Mouse (Mus musculus) G1E (cell line): ENCODE measurements at regions not wholly inside any gene's neighbourhood (a gene's known extent, or its start where the extent isn't known, plus 50 kb on each side); places are given as distances from the start of the nearest gene placed in this dataset.

Experiments used
- ATAC-seq: 2 replicates; pipeline ENCODE4 v1.8.0; 2016; ENCODE audit warnings: mild to moderate bottlenecking; ENCODE audit not compliant: insufficient number of reproducible peaks, poor library complexity, low FRiP score, severe bottlenecking; ENCODE audit errors: extremely low read depth
- DNase-seq: peaks from one replicate; pipeline ENCODE4 v3.0.0; 2012; ENCODE audit warnings: low spot score
- H3K27me3 ChIP-seq: 2 replicates; pipeline ENCODE4 v1.6.1; 2012; ENCODE audit warnings: mild to moderate bottlenecking, low read length, inconsistent platforms; ENCODE audit not compliant: insufficient read depth
- H3K36me3 ChIP-seq: replicated peaks from 2 replicates; pipeline ENCODE3; 2012; ENCODE audit warnings: mild to moderate bottlenecking, inconsistent platforms
- H3K4me1 ChIP-seq: 2 replicates; pipeline ENCODE4 v1.6.1; 2012; ENCODE audit warnings: low read depth, low read length, inconsistent platforms, mixed read lengths; ENCODE audit not compliant: insufficient read depth
- H3K4me3 ChIP-seq: 2 replicates; pipeline ENCODE4 v1.5.1; 2012; ENCODE audit warnings: low read depth, mild to moderate bottlenecking, inconsistent platforms, low read length, moderate library complexity, mixed read lengths
- H3K9me3 ChIP-seq: replicated peaks from 2 replicates; pipeline ENCODE4 v1.6.1; 2012; ENCODE audit warnings: inconsistent platforms
- CTCF ChIP-seq: IDR thresholded peaks from 2 replicates; pipeline ENCODE4 v1.5.1; 2012; ENCODE audit warnings: low read depth, low read length, inconsistent platforms, mixed read lengths
- GATA1 ChIP-seq: IDR thresholded peaks from 2 replicates; pipeline ENCODE4 v1.6.1; 2012; ENCODE audit warnings: borderline replicate concordance, low read length, inconsistent platforms, mixed read lengths
- GATA2 ChIP-seq: IDR thresholded peaks from 2 replicates; pipeline ENCODE4 v1.6.1; 2012; ENCODE audit warnings: low read depth, low read length, inconsistent platforms, borderline replicate concordance
- POLR2AphosphoS5 ChIP-seq: IDR thresholded peaks from 2 replicates; pipeline ENCODE4 v1.6.1; 2012; ENCODE audit warnings: low read depth, low read length, inconsistent platforms; ENCODE audit not compliant: insufficient replicate concordance
- TAL1 ChIP-seq: conservative IDR thresholded peaks from 2 replicates; pipeline ENCODE4 v1.6.1; 2012; ENCODE audit warnings: low read depth, low read length, inconsistent platforms, mixed read lengths

GRCm38 (mm10) chr3:50660566-50660965 is 217.2 kb upstream of the Slc7a11 start:
- Histone ChIP-seq H3K4me1 (no peaks in the 10 kb centered on the region), H3K27me3 (no peaks in the 10 kb centered on the region), H3K4me3 (no peak overlapping the region), H3K36me3 (no peaks in the 10 kb centered on the region), H3K9me3 (no peaks in the 10 kb centered on the region)
- no peak for DNase-seq
- no peak for TF ChIP-seq GATA2
- no peak for TF ChIP-seq CTCF
- TF ChIP-seq POLR2AphosphoS5, result no peak
- no peak for TF ChIP-seq TAL1
- TF ChIP-seq GATA1, result no peak
- no peak for ATAC-seq

GRCm38 (mm10) chr3:50657890-50658289 is 214.5 kb upstream of the Slc7a11 start:
- no peak for DNase-seq
- H3K36me3 ChIP-seq, result no peaks in the 10 kb centered on the region
- ATAC-seq, result no peak
- no peaks in the 10 kb centered on the region for H3K4me1 ChIP-seq
- no peak overlapping the region for H3K4me3 ChIP-seq
- TF ChIP-seq CTCF (no peak), POLR2AphosphoS5 (no peak), GATA2 (no peak), GATA1 (no peak), TAL1 (no peak)
- no peaks in the 10 kb centered on the region for H3K9me3 ChIP-seq
- no peaks in the 10 kb centered on the region for H3K27me3 ChIP-seq

- DNase-seq, result no peak
- H3K9me3 ChIP-seq, result no peaks in the 10 kb centered on the region
- no peaks in the 10 kb centered on the region for H3K4me1 ChIP-seq
- no peaks in the 10 kb centered on the region for H3K36me3 ChIP-seq
- H3K27me3 ChIP-seq, result no peaks in the 10 kb centered on the region
- no peak overlapping the region for H3K4me3 ChIP-seq
- no peak for ATAC-seq
- no peak for TF ChIP-seq TAL1
- no peak for TF ChIP-seq GATA2
- TF ChIP-seq GATA1, result no peak
- TF ChIP-seq CTCF, result no peak
- TF ChIP-seq POLR2AphosphoS5, result no peak
Measured at GRCm38 (mm10) chr3:50654441-50654840, 211.0 kb upstream of the Slc7a11 start.

GRCm38 (mm10) chr3:50652265-50652664 is 208.9 kb upstream of the Slc7a11 start:
- DNase-seq, result no peak
- Histone ChIP-seq H3K36me3 (no peaks in the 10 kb centered on the region), H3K4me3 (no peak overlapping the region), H3K9me3 (no peaks in the 10 kb centered on the region), H3K27me3 (no peaks in the 10 kb centered on the region), H3K4me1 (no peaks in the 10 kb centered on the region)
- ATAC-seq, result no peak
- TF ChIP-seq TAL1 (no peak), GATA1 (no peak), POLR2AphosphoS5 (no peak), CTCF (no peak), GATA2 (no peak)

- ATAC-seq, result no peak
- Histone ChIP-seq H3K36me3 (no peaks in the 10 kb centered on the region), H3K9me3 (no peaks in the 10 kb centered on the region), H3K4me1 (no peaks in the 10 kb centered on the region), H3K27me3 (no peaks in the 10 kb centered on the region), H3K4me3 (no peak overlapping the region)
- TF ChIP-seq GATA1 (no peak), TAL1 (no peak), GATA2 (no peak), CTCF (no peak)
- no peak for DNase-seq
Measured at GRCm38 (mm10) chr3:50643068-50643467, 199.7 kb upstream of the Slc7a11 start.

- no peaks in the 10 kb centered on the region for H3K27me3 ChIP-seq
- ATAC-seq (no peak), DNase-seq (no peak)
- no peaks in the 10 kb centered on the region for H3K36me3 ChIP-seq
- H3K4me3 ChIP-seq, result no peak overlapping the region
- TF ChIP-seq GATA2 (no peak), POLR2AphosphoS5 (no peak), CTCF (no peak), GATA1 (no peak), TAL1 (no peak)
- H3K4me1 ChIP-seq, result no peaks in the 10 kb centered on the region
- no peaks in the 10 kb centered on the region for H3K9me3 ChIP-seq
Measured at GRCm38 (mm10) chr3:50639907-50640323, 196.5 kb upstream of the Slc7a11 start.
